Mouse (Mus musculus) mature B cell (primary cell): ENCODE measurements around the gene Plcg2.

Experiments
- in situ Hi-C: fragments of 300-500 bp; cut with MboI; formaldehyde crosslinking; loops from 2 replicates; pipeline ENCODE4 v1.14.3; 2019

Plcg2 gene

GRCm38 (mm10) chr8:117498179-117498914 is at the start of gene Plcg2:
Gene Plcg2, plus strand, starts transcription at chr8:117498291.
- in situ Hi-C loops = no loop called here

DNA sequence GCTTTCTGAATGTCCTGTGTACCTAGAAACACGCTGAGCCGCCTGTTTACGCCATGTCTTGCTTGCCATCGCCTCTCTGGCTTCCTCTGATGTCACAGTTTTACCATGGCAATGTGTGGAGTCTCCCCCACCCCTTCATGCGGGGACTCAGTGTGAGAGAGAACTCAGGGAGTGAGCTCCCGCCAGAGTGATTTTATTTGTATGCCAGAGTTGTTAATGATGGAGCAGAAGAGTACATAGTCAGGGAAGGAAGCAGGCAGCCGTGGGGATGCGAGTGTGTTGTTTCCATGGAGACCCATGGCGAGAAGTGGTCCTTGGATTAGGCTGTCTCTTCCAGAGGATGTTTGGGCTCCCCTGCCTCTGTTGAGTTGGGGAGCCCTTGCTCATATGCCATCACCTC is 47.0 kb upstream of the Plcg2 start:
- in situ Hi-C loops = no loop called here

GRCm38 (mm10) chr8:117453974-117454373 is 44.1 kb upstream of the Plcg2 start:
- in situ Hi-C loops = no loop called here

DNA sequence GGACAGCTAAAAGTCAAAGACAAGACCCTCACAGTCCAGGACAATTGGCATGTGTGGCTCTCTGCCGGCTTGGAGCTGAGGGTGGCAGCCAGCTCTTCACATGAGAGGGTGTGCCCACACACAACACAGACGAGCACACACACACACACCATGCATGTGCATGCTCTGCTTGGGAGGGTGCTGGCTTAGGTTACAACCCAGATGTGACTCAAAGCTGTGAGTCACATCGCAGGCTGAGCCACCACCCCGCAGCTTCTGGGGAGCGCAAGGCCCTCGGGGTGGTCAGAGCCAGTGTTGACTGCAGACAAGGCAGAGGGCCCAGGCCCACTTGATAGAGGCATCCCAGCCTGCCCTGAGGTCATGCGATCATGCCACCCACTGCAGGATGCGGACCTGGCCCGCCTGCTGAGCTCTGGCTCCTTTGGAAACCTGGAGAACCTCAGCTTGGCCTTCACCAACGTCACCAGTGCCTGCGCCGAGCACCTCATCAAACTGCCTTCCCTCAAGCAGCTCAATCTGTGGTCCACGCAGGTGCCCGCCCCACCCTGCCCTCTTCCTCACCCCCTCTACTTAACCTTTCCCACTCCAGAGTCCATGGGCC is 43.5 kb upstream of the Plcg2 start:
- in situ Hi-C loops = no loop called here

- in situ Hi-C loops = no loop called here
These were observed 42.4 kb upstream of the Plcg2 start for GRCm38 (mm10) chr8:117455701-117456100.

- in situ Hi-C loops = no loop called here
These were observed 39.7 kb upstream of the Plcg2 start for GRCm38 (mm10) chr8:117458440-117458839.

DNA sequence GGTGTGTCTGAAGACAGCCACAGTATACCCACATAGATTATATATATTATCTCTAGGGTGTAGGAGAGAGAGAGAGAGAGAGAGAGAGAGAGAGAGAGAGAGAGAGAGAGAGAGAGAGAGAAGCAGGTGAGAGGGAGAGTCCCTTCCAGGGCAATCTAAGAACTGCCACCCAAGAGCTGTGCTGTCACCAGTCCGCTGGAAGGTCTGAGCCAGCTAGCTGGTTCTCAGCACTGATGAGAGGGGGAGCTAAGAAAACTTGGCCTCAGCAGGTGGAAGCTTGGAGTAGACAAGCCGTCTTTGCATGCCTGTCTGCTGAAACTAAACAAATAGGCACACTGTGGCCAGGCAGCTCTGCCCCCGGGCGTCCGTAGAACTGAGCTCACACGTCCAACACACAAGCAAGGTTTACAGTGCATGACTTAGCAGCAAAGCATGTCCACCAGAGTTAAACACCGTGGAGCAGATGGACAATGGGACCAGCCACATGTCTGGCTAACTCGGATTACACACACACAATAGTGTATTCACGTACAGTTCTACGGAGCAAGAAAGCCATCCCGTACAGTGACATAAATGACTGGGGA is 35.3 kb upstream of the Plcg2 start:
- in situ Hi-C loops = no loop called here

DNA sequence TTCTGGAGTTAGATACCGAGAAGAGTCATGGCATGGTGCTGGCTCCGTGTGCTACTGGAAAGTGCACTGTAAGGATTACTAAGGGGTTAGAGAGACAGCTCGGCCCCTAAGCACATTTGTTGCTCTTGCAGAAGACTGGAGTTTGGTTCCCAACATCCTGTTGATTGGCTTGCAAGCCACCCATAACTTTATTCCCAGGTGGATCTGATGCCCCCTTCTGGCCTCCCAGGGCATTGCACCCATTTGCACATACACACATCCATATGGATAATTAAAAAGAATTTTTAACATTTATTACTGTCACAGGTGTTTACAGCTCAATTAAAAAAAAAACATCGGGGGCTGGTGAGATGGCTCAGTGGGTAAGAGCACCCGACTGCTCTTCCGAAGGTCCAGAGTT is 33.6 kb upstream of the Plcg2 start:
- in situ Hi-C loops = no loop called here

DNA sequence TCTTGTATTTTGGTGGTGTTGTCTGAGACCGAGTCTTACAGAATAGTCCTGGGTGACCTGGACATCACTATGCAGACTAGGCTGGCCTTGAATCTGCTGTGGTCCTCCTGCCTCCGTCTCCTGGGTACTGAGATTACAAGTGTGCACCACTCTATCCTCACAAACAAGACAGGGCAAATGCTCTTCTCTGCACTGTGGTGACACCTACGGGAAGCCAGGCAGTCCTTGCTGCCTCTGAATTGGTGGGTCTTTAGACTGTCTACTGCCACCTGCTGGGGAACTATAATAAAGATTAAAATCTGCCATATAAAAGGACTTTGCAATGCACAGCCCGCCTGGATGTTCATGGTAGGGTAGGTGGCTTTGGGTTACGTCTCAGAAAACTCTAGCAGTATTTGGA is 32.8 kb upstream of the Plcg2 start:
- in situ Hi-C loops = no loop called here

- in situ Hi-C loops = no loop called here
These were observed 30.6 kb upstream of the Plcg2 start for GRCm38 (mm10) chr8:117467466-117467865.

DNA sequence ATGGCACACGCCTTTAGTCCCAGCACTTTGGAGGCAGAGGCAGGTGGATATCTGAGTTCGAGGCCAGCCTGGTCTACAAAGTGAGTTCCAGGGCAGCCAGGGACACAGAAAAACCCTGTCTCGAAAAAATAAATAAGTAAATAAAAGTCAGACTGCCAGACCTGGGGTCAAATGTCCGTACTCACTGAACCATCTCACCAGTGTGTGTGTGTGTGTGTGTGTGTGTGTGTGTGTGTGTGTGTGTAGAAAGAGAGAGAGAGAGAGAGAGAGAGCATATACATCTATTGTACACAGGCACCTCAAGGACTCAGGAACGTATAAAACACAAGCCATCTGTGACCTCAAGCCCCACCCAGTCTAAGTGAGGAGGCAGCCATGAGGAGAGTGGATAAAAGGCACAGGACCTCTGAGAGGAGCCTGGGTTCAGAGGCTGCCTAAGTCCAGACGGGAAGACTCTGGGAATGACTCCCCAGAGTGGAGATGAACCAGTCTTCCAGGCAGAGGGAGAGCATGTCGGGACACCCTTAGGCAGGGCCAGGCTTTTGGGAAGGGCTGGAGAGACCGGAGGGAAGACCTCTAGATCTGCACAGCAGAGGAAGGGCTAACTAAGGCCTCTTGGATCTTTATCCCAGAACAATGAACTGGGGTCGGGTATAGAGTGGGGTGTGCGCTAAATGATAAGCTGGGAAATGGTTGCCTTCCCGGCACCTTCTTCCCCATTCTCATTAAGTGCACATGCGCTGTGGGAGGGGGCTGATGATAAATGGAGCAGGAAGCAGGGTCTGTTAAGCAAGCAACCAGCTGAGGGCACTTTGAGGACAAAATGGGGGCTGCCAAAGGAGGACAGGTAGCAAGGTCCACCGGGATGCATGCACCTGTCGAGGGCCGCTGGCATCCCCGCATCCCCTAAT is 28.4 kb upstream of the Plcg2 start:
- in situ Hi-C loops = loop anchor here (5.0 kb wide), 1 partner anchor 247 kb away; no protein-coding TSS in a partner anchor

GRCm38 (mm10) chr8:117470342-117470781 is 27.7 kb upstream of the Plcg2 start:
- in situ Hi-C loops = loop anchor here (5.0 kb wide), 1 partner anchor 248 kb away; no protein-coding TSS in a partner anchor

GRCm38 (mm10) chr8:117471174-117471573 is 26.9 kb upstream of the Plcg2 start:
- in situ Hi-C loops = loop anchor here (5.0 kb wide), 1 partner anchor 249 kb away; no protein-coding TSS in a partner anchor

DNA sequence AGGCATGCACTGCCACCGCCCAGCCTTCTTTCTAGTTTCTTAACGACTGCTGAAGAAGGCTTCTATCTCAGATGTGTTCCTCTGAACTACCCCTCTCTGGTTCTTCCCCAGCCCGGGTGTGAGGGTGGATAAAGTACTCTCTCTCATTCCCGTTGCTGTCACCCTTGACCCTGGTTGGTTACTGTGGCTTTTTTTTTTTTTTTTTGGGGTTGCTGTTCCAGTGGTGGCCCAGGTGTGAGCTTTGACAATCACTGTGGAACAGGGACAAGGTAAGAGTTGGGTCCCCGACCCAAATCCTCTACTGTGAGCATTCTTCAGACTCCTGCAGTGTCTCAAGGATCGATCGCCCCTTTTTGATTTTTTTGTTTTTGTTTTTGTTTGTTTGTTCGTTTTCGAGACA is 26.4 kb upstream of the Plcg2 start:
- in situ Hi-C loops = loop anchor here (5.0 kb wide), 1 partner anchor 249 kb away; no protein-coding TSS in a partner anchor

DNA sequence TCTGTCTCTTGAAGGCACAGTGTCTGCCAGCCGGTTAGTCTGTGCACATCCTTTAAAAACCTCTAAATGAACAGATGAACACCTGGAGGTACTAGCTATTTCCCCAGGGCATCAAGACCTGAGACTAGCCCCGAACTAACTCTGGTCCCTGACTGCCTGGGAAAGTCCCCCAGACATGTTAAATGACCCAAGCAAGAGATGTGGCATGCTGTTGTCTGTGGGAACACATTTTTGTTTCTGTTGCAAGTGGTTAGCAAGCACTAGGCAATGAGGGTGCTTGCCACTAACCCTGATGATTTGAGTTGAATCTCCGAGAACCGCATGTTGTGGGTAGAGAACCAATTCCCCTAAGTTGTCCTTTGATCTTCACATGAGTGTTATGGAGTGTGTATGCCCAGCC is 25.8 kb upstream of the Plcg2 start:
- in situ Hi-C loops = loop anchor here (5.0 kb wide), 1 partner anchor 250 kb away; no protein-coding TSS in a partner anchor

DNA sequence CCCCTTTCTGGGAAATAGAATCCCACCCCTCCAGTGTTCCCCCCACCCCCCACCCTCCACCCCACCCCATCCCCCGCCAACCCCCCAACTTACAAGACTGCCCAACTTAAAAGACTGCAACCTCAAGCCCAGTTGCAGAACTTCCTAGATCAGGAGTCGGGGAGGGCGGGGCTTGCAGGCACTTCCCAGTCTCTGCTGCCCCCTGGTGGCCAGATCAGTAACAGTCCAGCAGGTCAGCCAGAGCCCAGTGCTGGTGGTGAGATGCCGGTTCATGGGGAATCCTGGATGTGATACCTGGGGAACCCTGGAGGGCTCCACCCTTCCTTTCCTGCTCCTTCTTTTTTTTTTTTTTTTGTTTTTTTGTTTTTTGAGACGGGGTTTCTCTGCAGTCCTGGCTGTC is 23.1 kb upstream of the Plcg2 start:
- in situ Hi-C loops = loop anchor here (5.0 kb wide), 1 partner anchor 253 kb away; no protein-coding TSS in a partner anchor

DNA sequence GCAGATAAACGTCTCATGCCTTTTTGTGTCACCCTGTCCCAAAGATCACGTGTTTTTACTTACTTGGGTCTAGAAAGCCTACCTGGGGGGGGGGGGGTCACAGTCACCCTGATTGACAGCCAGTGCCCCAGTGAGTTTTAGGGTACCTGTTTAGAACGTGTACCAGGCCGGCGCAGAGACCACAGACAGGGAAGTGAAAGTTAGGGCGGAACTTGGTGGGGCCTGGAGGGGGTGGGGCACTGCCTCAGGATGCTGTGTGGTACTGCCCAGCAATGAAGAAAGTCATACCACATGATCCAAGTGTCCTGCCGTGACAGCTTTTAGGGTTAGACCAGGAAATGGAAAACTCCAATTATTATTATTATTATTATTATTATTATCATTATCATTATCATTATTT is 22.3 kb upstream of the Plcg2 start:
- in situ Hi-C loops = no loop called here

DNA sequence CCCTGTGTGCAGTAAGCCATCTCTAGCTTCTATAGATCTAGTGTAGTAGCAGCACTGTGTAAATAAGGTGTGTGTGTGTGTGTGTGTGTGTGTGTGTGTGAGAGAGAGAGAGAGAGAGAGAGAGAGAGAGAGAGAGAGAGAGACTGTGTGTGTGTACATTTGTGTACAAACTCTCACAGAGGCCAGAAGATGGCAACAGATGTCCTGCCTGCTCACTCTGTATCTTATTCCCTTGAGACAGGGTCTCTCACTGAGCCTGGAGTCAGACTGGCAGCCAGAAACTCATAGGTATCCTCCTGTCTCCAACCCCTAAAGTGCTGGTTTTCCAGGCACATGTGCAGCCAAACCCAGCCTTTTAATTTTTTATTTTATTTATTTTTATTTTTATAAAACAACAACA is 20.0 kb upstream of the Plcg2 start:
- in situ Hi-C loops = no loop called here

DNA sequence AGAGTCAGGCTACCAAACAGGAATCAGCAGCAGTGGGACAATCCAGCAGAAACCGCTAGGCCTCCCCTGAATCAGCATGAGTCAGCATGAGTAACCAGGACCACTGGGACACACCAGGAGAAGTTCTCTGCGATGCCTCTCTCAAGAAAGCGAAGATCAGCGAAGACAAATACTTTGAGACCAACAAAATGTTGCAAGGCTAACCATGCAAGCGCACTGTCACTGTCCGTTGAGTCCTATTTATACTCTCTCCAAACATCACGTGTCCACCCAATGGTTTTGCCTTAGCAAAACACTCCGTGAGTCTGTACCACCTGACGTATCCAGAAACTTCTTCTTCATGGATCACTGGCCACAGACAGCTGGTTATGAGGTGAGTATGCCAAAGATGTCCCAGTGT is 18.1 kb upstream of the Plcg2 start:
- in situ Hi-C loops = loop anchor here (5.0 kb wide), 1 partner anchor 47 kb away; no protein-coding TSS in a partner anchor

- in situ Hi-C loops = loop anchor here (5.0 kb wide), 1 partner anchor 47 kb away; no protein-coding TSS in a partner anchor
These were observed 17.6 kb upstream of the Plcg2 start for GRCm38 (mm10) chr8:117480516-117480915.

- in situ Hi-C loops = loop anchor here (5.0 kb wide), 1 partner anchor 45 kb away; no protein-coding TSS in a partner anchor
These were observed 16.3 kb upstream of the Plcg2 start for GRCm38 (mm10) chr8:117481830-117482229.
